Comparison of ENCODE assay signal across 10 mouse cellular contexts in genomic region chr10:119076100-119076566, GRCm38 (mm10).
DNase-seq lines count a peak whose midpoint lies in the region; ATAC-seq and TF ChIP-seq lines count a peak whose summit lies in the region.
"Had no signal": no experiment of that assay in that cellular context is flagged by ENCODE, and none has a peak within 500 bp of the region (broad histone marks: within the 10 kb centered on the region; RNA-seq: fewer than 3 reads in every experiment).

No protein-coding gene starts in this region.

- 10% methylated on average over 12 of the region's 12 CpGs for WGBS in embryonic facial prominence, embryonic 11.5 days
- WGBS in midbrain, embryonic 13.5 days = 17% methylated on average over 12 of the region's 12 CpGs

- TF ChIP-seq POLR2A in brain, embryonic 14.5 days (IDR thresholded peaks at IDR 0.05; ENCODE audit: borderline replicate concordance, extremely low read depth, insufficient read depth, insufficient read length, poor library complexity, severe bottlenecking) = no peak

- H3K4me2 ChIP-seq in embryonic facial prominence, embryonic 11.5 days (ENCODE audit: low read depth, low read length) = no peak overlapping the region
- peak overlapping the region; percentile 4 for H3K4me2 ChIP-seq in midbrain, embryonic 13.5 days (replicated peaks)

- H3K4me3 ChIP-seq in embryonic facial prominence, embryonic 11.5 days (ENCODE audit: low read depth, low read length) = no peak overlapping the region
- no peak overlapping the region for H3K4me3 ChIP-seq in midbrain, embryonic 13.5 days (replicated peaks)
- H3K4me3 ChIP-seq: erythroblast, embryonic 14.5 days had no signal

- no peaks in the 10 kb centered on the region for H3K9me3 ChIP-seq in embryonic facial prominence, embryonic 11.5 days (replicated peaks; ENCODE audit: control insufficient read depth, low read length)
- H3K9me3 ChIP-seq in midbrain, embryonic 13.5 days = no peaks in the 10 kb centered on the region
- H3K9me3 ChIP-seq: G1E had no signal

- H3K4me1 ChIP-seq in embryonic facial prominence, embryonic 11.5 days (ENCODE audit: control insufficient read depth, insufficient read depth, low read length) = no peaks in the 10 kb centered on the region; the same call in 1 of the 2 replicates
- peaks cover 26% of the 10 kb centered on the region for H3K4me1 ChIP-seq in midbrain, embryonic 13.5 days (replicated peaks)

- no peak overlapping the region for H3K9ac ChIP-seq in embryonic facial prominence, embryonic 11.5 days (replicated peaks; ENCODE audit: low read length)
- no peak overlapping the region for H3K9ac ChIP-seq in midbrain, embryonic 13.5 days (replicated peaks)

- no peak; the same call in 1 of the 2 replicates for ATAC-seq in embryonic facial prominence, embryonic 11.5 days (replicated peaks; ENCODE audit: insufficient number of reproducible peaks, low FRiP score, low TSS enrichment, low read depth)
- no peak for ATAC-seq in midbrain, embryonic 13.5 days
- no peak for ATAC-seq in monocyte, adult 5-6 weeks (replicated peaks; ENCODE audit: insufficient number of reproducible peaks, low FRiP score, low TSS enrichment, poor library complexity, severe bottlenecking)

- no peaks in the 10 kb centered on the region for H3K27me3 ChIP-seq in embryonic facial prominence, embryonic 11.5 days (ENCODE audit: control insufficient read depth, insufficient read depth, low read length)
- H3K27me3 ChIP-seq in midbrain, embryonic 13.5 days = no peaks in the 10 kb centered on the region

- H3K27ac ChIP-seq in embryonic facial prominence, embryonic 11.5 days (replicated peaks; ENCODE audit: low read depth, low read length) = no peak overlapping the region
- H3K27ac ChIP-seq in midbrain, embryonic 13.5 days = no peak overlapping the region

- H3K36me3 ChIP-seq in embryonic facial prominence, embryonic 11.5 days (replicated peaks; ENCODE audit: control insufficient read depth, insufficient read depth, low read depth, low read length) = no peaks in the 10 kb centered on the region
- no peaks in the 10 kb centered on the region for H3K36me3 ChIP-seq in midbrain, embryonic 13.5 days
- H3K36me3 ChIP-seq: G1E had no signal

- TF ChIP-seq CTCF in brain, embryonic 14.5 days (IDR thresholded peaks at IDR 0.05; ENCODE audit: borderline replicate concordance, extremely low read depth, insufficient read depth, insufficient read length) = no peak

- peak; percentile 39 for DNase-seq in brain, embryonic 14.5 days (ENCODE audit: low read depth)
- peak; percentile 15 for DNase-seq in embryonic facial prominence, embryonic 11.5 days (ENCODE audit: low spot score)
- peak; percentile 63 for DNase-seq in kidney, postnatal 10 days
- no peak for DNase-seq in cerebellum, adult 8-10 months
- no peak for DNase-seq in cerebellum, adult 9-10 months
- DNase-seq in cerebellum, postnatal 36 days = no peak

Comparison
In these comparisons a context has a peak if more than half of its experiments do, and no peak if none do; other contexts are left out.
1. DNase-seq: peak in brain, embryonic 14.5 days (single experiment), embryonic facial prominence, embryonic 11.5 days (single experiment) and kidney, postnatal 10 days (single experiment); none in cerebellum, adult 8-10 months (single experiment), cerebellum, adult 9-10 months (single experiment) and cerebellum, postnatal 36 days (0 of 2).